Mouse (Mus musculus): ENCODE data around the gene Eml5. TPM values are rescaled to one million over a fixed set of nuclear protein-coding genes. Genes with fewer than 3 reads are reported as not detected.

Gene Eml5
- polyA plus RNA-seq, 2 experiments from 2014 or later: 9.7 to 12.1 TPM

Other genes starting within 250 kb of the Eml5 start
- gene Ptpn21, start 164.1 kb downstream of the Eml5 start, polyA plus RNA-seq (2017; shearing (Covaris generic)): 1 to 10 TPM; 2.2 to 3.7 TPM
- gene Zc3h14, start 154.5 kb downstream of the Eml5 start, polyA plus RNA-seq (2017; shearing (Covaris generic)): 10 to 100 TPM; 33.4 to 38.6 TPM
- 1 to 10 TPM; 2.1 to 5.3 TPM for gene Ttc8, start 19.1 kb upstream of the Eml5 start, polyA plus RNA-seq (2017; shearing (Covaris generic))

Measured in activated CD4-positive, CD25-positive, alpha-beta regulatory T cell, adult 4 months (primary cell).